Mouse (Mus musculus) heart, adult 2 months (tissue): ENCODE results near the gene Nmnat2.

ENCODE experiments used
- CTCF ChIP-seq: fragments of 200-600 bp; IDR thresholded peaks from 2 replicates; pipeline ENCODE4 v1.8.1; 2022; ENCODE audit warnings: antibody characterized with exemption, mild to moderate bottlenecking, moderate library complexity
- EP300 ChIP-seq: fragments of 200-500 bp; IDR thresholded peaks from 2 replicates; pipeline ENCODE4 v1.6.1; 2011; ENCODE audit warnings: low read depth, low read length, control low read depth; ENCODE audit not compliant: insufficient read depth
- POLR2A ChIP-seq: fragments of 200-500 bp; IDR thresholded peaks from 2 replicates; pipeline ENCODE4 v1.6.1; 2011; ENCODE audit warnings: mild to moderate bottlenecking, low read depth, low read length, control low read depth; ENCODE audit not compliant: insufficient read depth

DNA sequence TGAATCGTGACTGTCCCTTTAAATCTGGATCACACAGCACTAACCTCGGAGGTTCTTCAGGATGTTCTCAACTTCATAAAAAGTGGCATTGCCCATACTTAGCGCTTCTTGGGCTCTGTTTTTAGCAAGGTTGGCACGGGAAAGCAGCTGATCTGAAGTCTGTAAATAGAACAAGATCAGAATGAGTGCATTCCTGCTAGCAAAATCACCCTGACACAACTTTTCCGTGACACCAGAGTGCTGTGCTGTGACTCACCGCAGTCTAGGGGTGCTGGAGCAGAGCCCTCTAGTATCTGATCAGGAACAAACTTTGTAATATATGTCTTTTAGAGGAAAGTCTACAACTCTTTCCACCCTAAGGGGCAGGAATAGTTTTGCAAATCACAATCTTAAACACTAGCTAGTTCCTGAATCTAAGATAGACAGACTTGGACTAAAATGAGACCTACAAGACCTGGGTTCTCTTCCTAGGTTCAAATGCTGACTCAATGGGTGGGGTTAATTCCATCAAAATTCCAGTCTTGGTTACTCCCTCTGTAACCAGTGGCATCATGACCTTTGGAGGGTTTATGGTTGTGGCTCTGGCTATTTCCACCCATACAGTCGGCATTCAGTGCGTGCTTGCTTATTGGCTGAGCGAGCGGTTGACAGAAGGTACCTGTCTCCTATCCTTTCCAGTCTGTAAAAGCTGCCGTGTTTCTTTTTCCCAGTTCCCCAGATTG, 175.4 kb downstream of the Nmnat2 start:
- TF ChIP-seq CTCF (no peak), POLR2A (no peak), EP300 (peak; percentile 72)
